Mouse (Mus musculus) inflammation-experienced regulatory T-cells, adult 16 weeks (primary cell): Measurements from ENCODE around the gene Spcs3. TPM values are rescaled to one million over a fixed set of nuclear protein-coding genes. Genes with fewer than 3 reads are reported as not detected.

Experiments
- polyA plus RNA-seq: library from polyadenylated mRNA; unstranded; fragments of 100-300 nt; shearing (Covaris generic); gene quantifications from one replicate; pipeline ENCODE4 v1.2.1, GENCODE M21; 2017

The Spcs3 gene
- 142 TPM for polyA plus RNA-seq

GRCm38 (mm10) chr8:54529382-54530296, at the start of gene Spcs3, which contains the start of gene Asb5:
Gene Spcs3 (minus strand): TSS chr8:54529998.
Gene Asb5 (plus strand): TSS chr8:54529580.

Other genes with a start within 250 kb of the Spcs3 start
- 2.3 TPM for gene Asb5, start 418 bp downstream of the Spcs3 start, polyA plus RNA-seq
- gene Spata4, start 70.8 kb upstream of the Spcs3 start, polyA plus RNA-seq, result not detected